Mouse (Mus musculus) neural tube, embryonic 12.5 days (tissue): ENCODE measurements at regions not wholly inside any gene's neighbourhood (a gene's known extent, or its start where the extent isn't known, plus 50 kb on each side); places are given as distances from the start of the nearest gene placed in this dataset.
"Not testable (repeated sequence)": the region's sequence is repeated elsewhere in the genome, so short reads cannot be mapped to it uniquely, and the experiment has no call there.

Source experiments
- ATAC-seq: fragments of 200-750 bp; cut with Nextera tagmentation; 2 replicates; pipeline ENCODE4 v1.8.0; 2017; ENCODE audit warnings: low read depth, mild to moderate bottlenecking, moderate TSS enrichment, moderate library complexity; ENCODE audit not compliant: low FRiP score
- H3K27ac ChIP-seq: fragments of 300-500 bp; sonication (generic); 2 replicates; pipeline ENCODE4 v1.5.1; 2016
- H3K27me3 ChIP-seq: fragments of 300-500 bp; sonication (generic); replicated peaks from 2 replicates; pipeline ENCODE4 v1.6.1; 2016; ENCODE audit warnings: mild to moderate bottlenecking
- H3K36me3 ChIP-seq: fragments of 300-500 bp; sonication (generic); 2 replicates; pipeline ENCODE4 v1.6.1; 2016; ENCODE audit warnings: mild to moderate bottlenecking
- H3K4me1 ChIP-seq: fragments of 300-500 bp; sonication (generic); 2 replicates; pipeline ENCODE4 v1.6.1; 2016
- H3K4me2 ChIP-seq: fragments of 300-500 bp; sonication (generic); replicated peaks from 2 replicates; pipeline ENCODE4 v1.6.1; 2016; ENCODE audit warnings: mild to moderate bottlenecking
- H3K4me3 ChIP-seq: fragments of 300-500 bp; sonication (generic); 2 replicates; pipeline ENCODE4 v1.5.1; 2016
- H3K9ac ChIP-seq: fragments of 300-500 bp; sonication (generic); 2 replicates; pipeline ENCODE4 v1.6.1; 2016; ENCODE audit warnings: mild to moderate bottlenecking
- H3K9me3 ChIP-seq: fragments of 300-500 bp; sonication (generic); 2 replicates; pipeline ENCODE4 v1.6.1; 2016; ENCODE audit warnings: mild to moderate bottlenecking
- WGBS: fragments of 180-500 bp; shearing (Covaris S2); methylation state at CpG from one replicate; pipeline ENCODE4 v1.1.7; 2016; 5-methylcytosine and 5-hydroxymethylcytosine counted together

- no peak overlapping the region for H3K27ac ChIP-seq
- ATAC-seq = no peak
- 96% methylated on average over 5 of the region's 5 CpGs for WGBS
- no peak overlapping the region for H3K4me2 ChIP-seq
- no peaks in the 10 kb centered on the region for H3K9me3 ChIP-seq
- H3K4me3 ChIP-seq = no peak overlapping the region
- no peaks in the 10 kb centered on the region for H3K4me1 ChIP-seq
- H3K36me3 ChIP-seq = no peaks in the 10 kb centered on the region
- H3K9ac ChIP-seq = no peak overlapping the region
- no peaks in the 10 kb centered on the region for H3K27me3 ChIP-seq
Observed at GRCm38 (mm10) chr5:25639187-25639586, 66.4 kb downstream of the Xrcc2 start.

DNA sequence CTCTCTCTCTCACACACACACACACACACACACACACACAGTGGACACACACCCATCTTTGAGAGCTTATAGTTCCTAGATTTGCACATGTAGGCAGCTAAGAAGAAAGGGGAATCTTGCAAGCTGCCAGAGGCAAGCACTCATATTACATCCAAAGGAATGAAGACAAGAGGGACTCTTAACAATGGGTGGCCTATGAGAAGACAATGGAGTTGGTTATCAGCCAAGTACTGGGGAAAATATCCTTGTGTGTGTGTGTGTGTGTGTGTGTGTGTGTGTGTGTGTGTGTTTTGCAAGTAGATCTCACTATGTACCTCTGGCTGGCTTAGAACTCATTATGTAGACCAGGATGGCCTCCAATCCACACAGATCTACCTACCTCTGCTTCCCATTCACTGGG, 67.5 kb downstream of the Xrcc2 start:
- H3K27me3 ChIP-seq = no peaks in the 10 kb centered on the region
- no peak overlapping the region for H3K27ac ChIP-seq
- no peaks in the 10 kb centered on the region for H3K36me3 ChIP-seq
- H3K9ac ChIP-seq = no peak overlapping the region
- ATAC-seq = no peak
- no peaks in the 10 kb centered on the region for H3K9me3 ChIP-seq
- H3K4me1 ChIP-seq = no peaks in the 10 kb centered on the region
- H3K4me2 ChIP-seq = no peak overlapping the region
- H3K4me3 ChIP-seq = no peak overlapping the region

- WGBS = 77% methylated on average over 5 of the region's 5 CpGs
- no peak overlapping the region for H3K4me2 ChIP-seq
- H3K27ac ChIP-seq = no peak overlapping the region
- no peak for ATAC-seq
- no peak overlapping the region for H3K9ac ChIP-seq
- no peaks in the 10 kb centered on the region for H3K36me3 ChIP-seq
- no peaks in the 10 kb centered on the region for H3K9me3 ChIP-seq
- no peaks in the 10 kb centered on the region for H3K4me1 ChIP-seq
- H3K27me3 ChIP-seq = no peaks in the 10 kb centered on the region
- H3K4me3 ChIP-seq = no peak overlapping the region
Observed at GRCm38 (mm10) chr5:25632861-25633535, 72.6 kb downstream of the Xrcc2 start.

- 82% methylated on average over 4 of the region's 4 CpGs for WGBS
- no peak overlapping the region for H3K4me2 ChIP-seq
- no peak overlapping the region for H3K4me3 ChIP-seq
- no peaks in the 10 kb centered on the region for H3K27me3 ChIP-seq
- ATAC-seq = no peak
- H3K4me1 ChIP-seq = no peaks in the 10 kb centered on the region
- H3K27ac ChIP-seq = no peak overlapping the region
- no peaks in the 10 kb centered on the region for H3K9me3 ChIP-seq
- H3K9ac ChIP-seq = no peak overlapping the region
- no peaks in the 10 kb centered on the region for H3K36me3 ChIP-seq
Observed at GRCm38 (mm10) chr5:25629731-25630130, 75.9 kb downstream of the Xrcc2 start.

DNA sequence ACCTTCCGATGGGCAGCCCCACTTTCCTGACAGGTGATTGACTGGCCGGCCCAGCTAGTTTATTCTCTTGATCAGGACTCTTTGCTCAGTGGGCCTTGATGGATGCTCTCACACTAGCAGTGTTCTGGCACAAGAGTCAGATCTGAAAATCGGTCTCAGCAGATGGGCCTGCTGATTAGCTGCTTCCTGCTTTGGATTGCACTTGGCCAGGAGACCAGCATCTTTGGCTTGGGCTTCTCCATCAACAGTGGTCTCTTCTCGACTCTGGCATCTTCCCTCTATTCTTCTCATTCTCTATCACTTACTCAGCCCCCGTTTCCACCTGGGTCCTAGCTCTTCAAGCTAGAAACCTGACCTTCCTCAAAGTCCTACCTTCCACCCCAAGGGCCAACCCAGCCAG, 77.1 kb downstream of the Xrcc2 start:
- H3K9ac ChIP-seq = no peak overlapping the region
- H3K27me3 ChIP-seq = no peaks in the 10 kb centered on the region
- WGBS = 91% methylated on average over 5 of the region's 5 CpGs
- H3K4me2 ChIP-seq = no peak overlapping the region
- no peaks in the 10 kb centered on the region for H3K36me3 ChIP-seq
- no peaks in the 10 kb centered on the region for H3K9me3 ChIP-seq
- no peak overlapping the region for H3K27ac ChIP-seq
- H3K4me1 ChIP-seq = no peaks in the 10 kb centered on the region
- ATAC-seq = no peak
- H3K4me3 ChIP-seq = no peak overlapping the region

- H3K36me3 ChIP-seq = no peaks in the 10 kb centered on the region
- 70% methylated on average over 5 of the region's 5 CpGs for WGBS
Observed at GRCm38 (mm10) chr5:25627086-25627485, 78.5 kb downstream of the Xrcc2 start.

DNA sequence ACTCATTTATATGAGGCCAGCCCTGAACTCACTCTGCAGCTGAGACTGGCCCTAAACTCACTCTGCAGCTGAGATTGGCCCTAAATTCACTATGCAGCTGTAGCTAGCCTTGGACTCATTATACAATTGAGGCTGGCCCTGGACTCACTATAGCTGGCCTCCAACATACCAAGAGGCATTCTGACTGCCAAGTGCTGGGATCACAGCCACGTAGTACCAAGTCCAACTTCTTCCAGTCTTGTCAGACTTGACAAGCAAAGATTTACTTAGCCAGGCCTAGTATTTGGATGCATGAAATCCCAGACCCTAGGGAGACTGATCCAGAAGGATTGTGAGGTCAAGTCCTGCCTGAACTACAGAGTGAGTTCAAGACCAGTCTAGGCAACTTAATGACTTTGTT, 81.6 kb downstream of the Xrcc2 start:
- H3K9ac ChIP-seq = no peak overlapping the region
- H3K9me3 ChIP-seq = no peaks in the 10 kb centered on the region
- no peaks in the 10 kb centered on the region for H3K36me3 ChIP-seq
- no peak overlapping the region for H3K27ac ChIP-seq
- no peaks in the 10 kb centered on the region for H3K27me3 ChIP-seq
- H3K4me1 ChIP-seq = no peaks in the 10 kb centered on the region
- no peak for ATAC-seq
- no peak overlapping the region for H3K4me3 ChIP-seq
- 93% methylated on average over 1 of the region's 1 CpGs for WGBS
- no peak overlapping the region for H3K4me2 ChIP-seq

More at GRCm38 (mm10) chr5:25627086-25627485, 78.5 kb downstream of the Xrcc2 start:
- Histone ChIP-seq H3K4me2 (no peak overlapping the region), H3K4me1 (no peaks in the 10 kb centered on the region), H3K9me3 (no peaks in the 10 kb centered on the region), H3K4me3 (no peak overlapping the region), H3K9ac (no peak overlapping the region), H3K27me3 (no peaks in the 10 kb centered on the region), H3K27ac (no peak overlapping the region)
- ATAC-seq = no peak

DNA sequence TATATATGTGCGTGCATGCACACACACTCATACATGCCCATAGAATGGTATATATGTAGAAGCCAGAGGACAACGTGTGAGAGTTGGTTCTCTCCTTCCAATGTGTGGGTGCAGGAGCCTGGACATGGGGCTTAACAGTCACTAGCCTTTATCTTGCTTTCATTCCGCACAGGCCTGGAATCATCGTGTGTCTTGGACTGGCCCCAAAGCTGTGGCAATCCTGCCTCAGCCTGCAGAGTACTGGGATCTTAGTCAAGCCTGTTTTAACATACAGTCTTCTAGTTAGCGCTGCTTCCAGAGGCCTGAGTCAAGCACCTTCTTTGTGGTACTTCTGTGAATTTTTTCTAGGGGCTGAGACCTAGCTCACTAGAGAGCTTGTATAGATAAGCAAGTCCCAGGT, 85.8 kb downstream of the Xrcc2 start:
- 89% methylated on average over 5 of the region's 5 CpGs for WGBS
- Histone ChIP-seq H3K36me3 (no peaks in the 10 kb centered on the region), H3K4me1 (no peaks in the 10 kb centered on the region), H3K27me3 (no peaks in the 10 kb centered on the region), H3K9me3 (no peaks in the 10 kb centered on the region), H3K4me2 (no peak overlapping the region), H3K27ac (no peak overlapping the region), H3K9ac (no peak overlapping the region), H3K4me3 (no peak overlapping the region)
- ATAC-seq = no peak

- not testable (repeated sequence) for H3K9me3 ChIP-seq, H3K4me2 ChIP-seq, H3K27ac ChIP-seq, H3K4me3 ChIP-seq, H3K36me3 ChIP-seq, H3K4me1 ChIP-seq, H3K27me3 ChIP-seq, H3K9ac ChIP-seq, ATAC-seq
- WGBS = 91% methylated on average over 2 of the region's 2 CpGs
Observed at GRCm38 (mm10) chr5:25619337-25619736, 86.3 kb downstream of the Xrcc2 start.

- Histone ChIP-seq H3K4me1 (no peaks in the 10 kb centered on the region; the same call in 1 of the 2 replicates), H3K27me3 (no peaks in the 10 kb centered on the region), H3K9ac (no peak overlapping the region), H3K9me3 (no peaks in the 10 kb centered on the region), H3K36me3 (no peaks in the 10 kb centered on the region), H3K4me2 (no peak overlapping the region), H3K4me3 (no peak overlapping the region), H3K27ac (no peak overlapping the region)
- no peak for ATAC-seq
- whole genome bisulfite sequencing = 92% methylated on average over 4 of the region's 4 CpGs
Observed at GRCm38 (mm10) chr5:25614659-25615061, 91.0 kb downstream of the Xrcc2 start.

GRCm38 (mm10) chr5:25613844-25614658, 91.6 kb downstream of the Xrcc2 start:
- 90% methylated on average over 8 of the region's 8 CpGs for WGBS
- ATAC-seq = no peak
- Histone ChIP-seq H3K9me3 (no peaks in the 10 kb centered on the region), H3K4me3 (no peak overlapping the region), H3K9ac (no peak overlapping the region), H3K36me3 (no peaks in the 10 kb centered on the region), H3K27ac (no peak overlapping the region), H3K4me2 (no peak overlapping the region), H3K27me3 (no peaks in the 10 kb centered on the region), H3K4me1 (no peaks in the 10 kb centered on the region; the same call in 1 of the 2 replicates)

- Histone ChIP-seq H3K9ac (no peak overlapping the region), H3K9me3 (no peaks in the 10 kb centered on the region), H3K4me2 (no peak overlapping the region), H3K36me3 (no peaks in the 10 kb centered on the region), H3K27me3 (no peaks in the 10 kb centered on the region), H3K4me1 (no peaks in the 10 kb centered on the region; the same call in 1 of the 2 replicates), H3K27ac (no peak overlapping the region), H3K4me3 (no peak overlapping the region)
- 84% methylated on average over 9 of the region's 9 CpGs for WGBS
- ATAC-seq = no peak
Observed at GRCm38 (mm10) chr5:25612036-25612705, 93.5 kb downstream of the Xrcc2 start.
